Mouse (Mus musculus) cortical plate, adult 2 months (tissue): ENCODE measurements around the gene Sept3.

ENCODE experiments used
- CTCF ChIP-seq: fragments of 200-500 bp; IDR thresholded peaks from 2 replicates; pipeline ENCODE4 v1.5.1; 2011; ENCODE audit warnings: mild to moderate bottlenecking, control low read depth, low read length; ENCODE audit not compliant: insufficient read depth; ENCODE audit errors: extremely low read depth
- POLR2A ChIP-seq: fragments of 200-500 bp; IDR thresholded peaks from 2 replicates; pipeline ENCODE4 v1.6.1; 2011; ENCODE audit warnings: mild to moderate bottlenecking, low read length, control low read depth; ENCODE audit not compliant: insufficient read depth; ENCODE audit errors: extremely low read depth

DNA sequence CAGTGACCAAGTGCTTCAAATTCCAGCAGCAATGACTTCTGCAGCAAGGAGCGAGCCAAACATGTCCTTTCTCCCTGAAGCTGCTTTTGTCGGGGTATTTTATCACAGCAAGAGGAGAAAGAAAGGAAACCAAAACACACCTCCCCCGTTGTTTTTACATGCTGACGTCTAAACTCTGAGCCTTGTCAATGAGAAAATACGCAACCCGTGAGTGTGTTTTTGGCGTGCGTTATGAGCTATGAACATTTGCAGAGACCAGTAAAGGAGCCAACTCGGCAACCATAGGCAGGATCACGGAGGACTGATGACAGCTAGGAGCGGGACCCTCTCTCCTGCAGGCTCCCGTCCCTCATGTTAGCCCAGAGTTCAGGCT, 31.0 kb upstream of the Sept3 start:
- TF ChIP-seq CTCF (no peak), POLR2A (no peak)
